Mouse (Mus musculus) right cerebral cortex, postnatal 4 days (tissue): Measurements from ENCODE around the gene Iqce.
A peak's percentile ranks its signal among the peaks of the same experiment; 100 is the strongest.

ENCODE experiments used
- DNase-seq: peaks from one replicate; pipeline ENCODE4 v3.0.0-alpha.2; 2022

The Iqce gene

DNA sequence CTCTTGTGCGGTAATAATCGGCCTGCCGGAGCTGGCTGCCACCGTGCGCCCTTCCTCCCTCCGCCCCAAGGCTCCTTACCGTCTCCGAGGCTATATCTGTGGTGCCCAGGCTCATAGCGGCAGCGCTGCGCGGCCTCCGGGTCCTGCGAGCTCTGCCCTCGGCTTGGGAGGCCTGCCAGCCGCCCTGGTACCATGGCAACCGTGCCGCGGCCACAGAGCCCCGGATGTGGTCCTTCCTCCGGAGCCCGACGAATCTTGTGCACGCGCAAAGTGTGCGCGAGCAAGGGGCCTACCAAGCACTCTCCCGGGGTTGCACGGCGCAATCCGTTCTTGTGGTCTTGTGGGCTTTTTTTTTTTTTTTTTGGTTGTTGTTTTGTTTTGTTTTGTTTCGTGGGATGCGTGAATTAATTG, at the start of gene Iqce:
Gene Iqce (minus strand): TSS at position 276 of the 411 bp plus-strand sequence.
- DNase-seq: peak; percentile 96

GRCm38 (mm10) chr5:140750925-140751324, 48.7 kb upstream of the Iqce start:
- peak; percentile 66 for DNase-seq

DNA sequence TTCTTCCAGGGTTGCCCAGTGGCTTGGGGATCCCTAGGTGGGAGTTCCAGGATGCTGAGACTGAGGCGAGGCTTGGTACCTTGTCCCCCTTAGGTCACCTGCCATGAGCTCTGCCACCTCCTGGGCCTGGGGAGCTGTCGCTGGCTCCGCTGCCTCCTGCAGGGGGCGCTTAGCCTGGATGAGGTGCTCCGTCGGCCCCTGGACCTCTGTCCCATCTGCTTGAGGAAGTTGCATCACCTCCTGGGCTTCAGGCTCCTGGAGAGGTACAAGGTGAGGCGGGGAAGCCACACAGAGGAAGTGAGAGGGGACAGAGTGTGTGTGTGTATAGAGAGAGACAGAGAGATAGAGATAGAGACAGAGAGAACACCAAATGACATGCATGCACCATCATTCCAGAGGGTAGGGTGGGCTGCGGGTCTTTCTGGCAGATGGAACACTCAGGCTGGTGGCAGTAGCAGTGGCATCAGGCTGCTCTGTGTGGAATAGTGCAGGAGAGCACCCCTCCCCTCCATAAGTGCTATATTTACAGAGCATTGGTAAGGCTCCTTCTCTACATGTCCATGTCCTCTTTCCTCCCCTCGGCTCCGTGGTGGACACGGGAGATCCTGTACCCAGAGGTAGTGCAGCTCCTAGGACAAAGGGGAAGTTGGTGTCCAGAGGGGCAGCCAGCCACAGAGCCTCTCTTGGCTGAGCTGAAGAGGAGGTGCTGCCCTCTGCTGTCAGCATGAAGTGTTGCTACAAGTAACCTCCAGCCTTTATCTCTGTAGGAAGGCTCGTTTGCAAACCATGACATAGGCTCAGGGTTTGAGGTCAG, 47.1 kb upstream of the Iqce start:
- peak; percentile 76 for DNase-seq

GRCm38 (mm10) chr5:140748425-140748824, 46.2 kb upstream of the Iqce start:
- no peak for DNase-seq

GRCm38 (mm10) chr5:140743706-140744131, 41.5 kb upstream of the Iqce start:
- DNase-seq: peak; percentile 58

DNA sequence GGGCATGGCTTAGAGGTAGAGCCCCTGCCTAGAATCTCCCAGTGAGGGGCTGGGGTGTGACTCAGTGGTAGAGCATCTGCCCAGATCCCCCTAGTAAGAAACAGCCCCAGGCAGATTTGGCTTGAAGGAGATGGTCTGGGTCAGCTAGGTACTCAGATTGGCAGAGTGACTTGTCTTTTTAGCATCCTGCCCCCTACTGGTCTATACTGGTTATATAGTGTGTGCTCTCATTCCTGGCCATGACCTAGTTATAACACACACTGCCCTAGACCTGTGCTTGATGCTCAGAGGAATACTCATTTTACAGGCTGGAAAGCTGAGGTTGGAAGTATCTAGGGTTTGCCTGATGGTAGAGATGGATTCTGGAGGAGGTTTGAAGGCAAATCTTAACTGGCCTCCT, 39.7 kb upstream of the Iqce start:
- DNase-seq: no peak

GRCm38 (mm10) chr5:140741040-140741439, 38.9 kb upstream of the Iqce start:
- no peak for DNase-seq

- DNase-seq: no peak
Measured at GRCm38 (mm10) chr5:140739813-140740212, 37.6 kb upstream of the Iqce start.

- DNase-seq: no peak
Measured at GRCm38 (mm10) chr5:140736166-140736565, 34.0 kb upstream of the Iqce start.

DNA sequence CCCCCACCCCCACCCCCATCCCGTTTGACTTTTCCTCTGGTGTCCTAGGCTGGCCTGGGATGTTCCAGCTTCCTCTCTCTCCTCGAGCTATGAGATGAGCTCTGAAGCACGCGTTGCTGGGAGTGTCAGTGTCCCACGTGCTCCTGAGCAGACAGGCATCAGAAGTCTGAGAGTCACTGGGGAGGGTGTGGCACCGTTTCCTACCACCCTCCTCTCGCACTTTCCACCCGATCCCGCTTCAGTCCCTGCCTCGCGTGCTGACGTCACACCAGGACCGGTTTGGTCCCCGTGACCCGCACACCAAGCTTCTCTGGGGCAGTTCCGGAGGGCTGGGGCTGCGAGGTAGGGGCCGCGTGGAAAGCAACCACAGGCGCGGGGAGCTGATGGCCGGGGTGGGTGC, 33.1 kb upstream of the Iqce start:
- DNase-seq: no peak

GRCm38 (mm10) chr5:140733336-140733735, 31.2 kb upstream of the Iqce start:
- DNase-seq: no peak

- DNase-seq: no peak
Measured at GRCm38 (mm10) chr5:140732195-140732594, 30.0 kb upstream of the Iqce start.

- no peak for DNase-seq
Measured at GRCm38 (mm10) chr5:140731040-140731797, 29.0 kb upstream of the Iqce start.

- DNase-seq: no peak
Measured at GRCm38 (mm10) chr5:140726946-140727740, 25.0 kb upstream of the Iqce start.

DNA sequence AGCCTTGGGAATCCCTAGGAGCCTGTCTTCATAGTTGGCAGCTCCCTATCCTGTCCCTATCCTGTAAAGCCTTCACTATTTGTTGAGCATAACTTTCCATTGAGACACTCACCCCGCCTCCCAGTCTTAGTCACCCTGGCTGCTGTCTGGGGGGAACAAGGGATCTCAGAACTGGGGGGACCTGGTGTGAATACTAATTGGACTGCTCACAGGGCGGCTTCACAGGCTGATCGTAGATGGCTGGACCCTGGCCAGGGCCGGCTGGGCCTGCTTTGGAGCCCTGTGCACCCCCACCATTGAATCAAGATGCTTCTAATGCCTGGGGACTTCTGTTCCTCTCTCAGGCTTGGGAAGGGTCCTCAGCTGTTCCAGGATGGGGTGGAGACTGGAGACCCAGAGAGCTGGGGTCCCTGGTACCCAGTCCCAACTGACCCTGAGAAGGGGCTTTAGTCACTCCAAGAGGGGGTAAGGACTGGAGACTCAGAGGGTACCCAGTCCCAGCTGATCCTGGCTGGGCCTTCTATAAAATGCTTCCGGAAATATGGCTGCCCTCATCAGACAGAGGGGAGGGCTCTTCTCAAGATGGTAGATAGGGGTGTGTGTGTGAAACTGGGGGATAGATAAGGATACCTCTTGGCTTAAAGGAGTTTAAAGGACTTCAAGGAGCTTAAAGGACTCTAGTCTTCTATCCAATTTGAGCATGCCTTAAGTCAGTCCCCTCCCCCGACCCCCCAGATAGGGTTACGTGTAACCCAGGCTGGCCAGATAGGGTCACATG, 24.1 kb upstream of the Iqce start:
- peak; percentile 78 for DNase-seq

- peak; percentile 78 for DNase-seq
Measured at GRCm38 (mm10) chr5:140723822-140724221, 21.6 kb upstream of the Iqce start, which contains the start of gene Amz1. Gene Amz1 (plus strand): TSS chr5:140724127.

GRCm38 (mm10) chr5:140722121-140722520, 19.9 kb upstream of the Iqce start:
- DNase-seq: no peak

GRCm38 (mm10) chr5:140720773-140721172, 18.6 kb upstream of the Iqce start:
- DNase-seq: no peak

DNA sequence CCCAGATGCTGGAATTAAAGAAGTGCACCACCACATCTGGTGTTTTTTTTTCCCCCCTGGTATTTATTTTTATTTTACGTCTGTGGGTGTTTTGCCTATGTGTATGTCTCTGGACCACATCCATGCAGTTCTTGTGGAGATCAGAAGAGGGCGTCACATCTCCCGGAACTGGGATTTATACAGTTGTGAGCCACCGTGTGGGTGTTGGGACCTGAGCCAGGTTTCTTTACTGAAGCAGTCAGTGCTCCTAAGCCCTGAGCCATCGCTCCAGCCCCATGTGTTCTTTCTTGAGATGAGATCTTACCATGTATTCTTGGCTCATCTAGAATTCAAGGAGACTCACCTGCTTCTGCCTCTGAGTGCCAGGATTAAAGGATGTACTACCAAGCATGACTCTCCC, 8.9 kb upstream of the Iqce start:
- no peak for DNase-seq

- no peak for DNase-seq
Measured at GRCm38 (mm10) chr5:140710315-140710714, 8.1 kb upstream of the Iqce start.

GRCm38 (mm10) chr5:140705501-140706171, 3.5 kb upstream of the Iqce start:
- DNase-seq: no peak
